Mouse (Mus musculus): Measurements from ENCODE around the gene Insig1. TPM values are rescaled to one million over a fixed set of nuclear protein-coding genes. Genes with fewer than 3 reads are reported as not detected.

The Insig1 gene
- polyA plus RNA-seq, 1 experiment from 2014 or later = 79.5 TPM

GRCm38 (mm10) chr5:28094846-28095245 is 23.7 kb downstream of the Insig1 start:
- Histone ChIP-seq H3K36me3 (ENCODE audit: control insufficient read depth, insufficient read depth, low read length) (no peaks in the 10 kb centered on the region), H3K4me1 (ENCODE audit: control insufficient read depth, insufficient read depth, low read depth, low read length) (no peaks in the 10 kb centered on the region), H3K4me3 (ENCODE audit: low read length) (no peak overlapping the region), H3K9me3 (ENCODE audit: control insufficient read depth, low read length) (no peaks in the 10 kb centered on the region), H3K27me3 (replicated peaks; ENCODE audit: control insufficient read depth, insufficient read depth, low read length) (no peaks in the 10 kb centered on the region), H3K27ac (ENCODE audit: low read depth, low read length) (no peak overlapping the region), H3K4me2 (ENCODE audit: low read length) (no peak overlapping the region), H3K9ac (ENCODE audit: low read depth, low read length) (no peak overlapping the region)
- 79% methylated on average over 6 of the region's 6 CpGs for WGBS
- ATAC-seq = no peak

- H3K4me2 ChIP-seq (ENCODE audit: low read length) = no peak overlapping the region
- H3K4me3 ChIP-seq (ENCODE audit: low read length) = no peak overlapping the region
- no peaks in the 10 kb centered on the region for H3K9me3 ChIP-seq (ENCODE audit: control insufficient read depth, low read length)
- no peak overlapping the region for H3K9ac ChIP-seq (ENCODE audit: low read depth, low read length)
- H3K27ac ChIP-seq (ENCODE audit: low read depth, low read length) = no peak overlapping the region
- no peak for ATAC-seq
- 90% methylated on average over 2 of the region's 2 CpGs for WGBS
- no peaks in the 10 kb centered on the region for H3K27me3 ChIP-seq (replicated peaks; ENCODE audit: control insufficient read depth, insufficient read depth, low read length)
- no peaks in the 10 kb centered on the region for H3K36me3 ChIP-seq (ENCODE audit: control insufficient read depth, insufficient read depth, low read length)
- no peaks in the 10 kb centered on the region for H3K4me1 ChIP-seq (ENCODE audit: control insufficient read depth, insufficient read depth, low read depth, low read length)
Measured at GRCm38 (mm10) chr5:28095671-28096070, 24.5 kb downstream of the Insig1 start.

- no peaks in the 10 kb centered on the region for H3K36me3 ChIP-seq (ENCODE audit: control insufficient read depth, insufficient read depth, low read length)
- no peak overlapping the region for H3K27ac ChIP-seq (ENCODE audit: low read depth, low read length)
- no peak overlapping the region for H3K4me2 ChIP-seq (ENCODE audit: low read length)
- H3K9me3 ChIP-seq (ENCODE audit: control insufficient read depth, low read length) = no peaks in the 10 kb centered on the region
- no peaks in the 10 kb centered on the region for H3K27me3 ChIP-seq (replicated peaks; ENCODE audit: control insufficient read depth, insufficient read depth, low read length)
- WGBS = 74% methylated on average over 4 of the region's 4 CpGs
- no peaks in the 10 kb centered on the region for H3K4me1 ChIP-seq (ENCODE audit: control insufficient read depth, insufficient read depth, low read depth, low read length)
- no peak overlapping the region for H3K4me3 ChIP-seq (ENCODE audit: low read length)
- no peak overlapping the region for H3K9ac ChIP-seq (ENCODE audit: low read depth, low read length)
- ATAC-seq = no peak
Measured at GRCm38 (mm10) chr5:28106966-28107365, 35.8 kb downstream of the Insig1 start.

- H3K4me1 ChIP-seq (ENCODE audit: control insufficient read depth, insufficient read depth, low read depth, low read length) = no peaks in the 10 kb centered on the region
- ATAC-seq = no peak
- H3K4me2 ChIP-seq (ENCODE audit: low read length) = no peak overlapping the region
- H3K9ac ChIP-seq (ENCODE audit: low read depth, low read length) = no peak overlapping the region
- H3K4me3 ChIP-seq (ENCODE audit: low read length) = no peak overlapping the region
- H3K27ac ChIP-seq (ENCODE audit: low read depth, low read length) = no peak overlapping the region
- H3K9me3 ChIP-seq (ENCODE audit: control insufficient read depth, low read length) = no peaks in the 10 kb centered on the region
- H3K36me3 ChIP-seq (ENCODE audit: control insufficient read depth, insufficient read depth, low read length) = no peaks in the 10 kb centered on the region
- WGBS = 83% methylated on average over 6 of the region's 6 CpGs
- H3K27me3 ChIP-seq (replicated peaks; ENCODE audit: control insufficient read depth, insufficient read depth, low read length) = no peaks in the 10 kb centered on the region
Measured at GRCm38 (mm10) chr5:28107974-28108373, 36.8 kb downstream of the Insig1 start.

GRCm38 (mm10) chr5:28110881-28111280 is 39.7 kb downstream of the Insig1 start:
- ATAC-seq = no peak
- Histone ChIP-seq H3K4me3 (ENCODE audit: low read length) (no peak overlapping the region), H3K36me3 (ENCODE audit: control insufficient read depth, insufficient read depth, low read length) (no peaks in the 10 kb centered on the region), H3K9me3 (ENCODE audit: control insufficient read depth, low read length) (no peaks in the 10 kb centered on the region), H3K9ac (ENCODE audit: low read depth, low read length) (no peak overlapping the region), H3K27me3 (replicated peaks; ENCODE audit: control insufficient read depth, insufficient read depth, low read length) (no peaks in the 10 kb centered on the region), H3K27ac (ENCODE audit: low read depth, low read length) (no peak overlapping the region), H3K4me2 (ENCODE audit: low read length) (no peak overlapping the region), H3K4me1 (ENCODE audit: control insufficient read depth, insufficient read depth, low read depth, low read length) (no peaks in the 10 kb centered on the region)
- 65% methylated on average over 2 of the region's 2 CpGs for WGBS

- Histone ChIP-seq H3K4me3 (ENCODE audit: low read length) (no peak overlapping the region; the same call in 1 of the 2 replicates), H3K27ac (ENCODE audit: low read depth, low read length) (no peak overlapping the region), H3K4me1 (ENCODE audit: control insufficient read depth, insufficient read depth, low read depth, low read length) (peaks cover 7% of the 10 kb centered on the region), H3K36me3 (ENCODE audit: control insufficient read depth, insufficient read depth, low read length) (no peaks in the 10 kb centered on the region), H3K27me3 (replicated peaks; ENCODE audit: control insufficient read depth, insufficient read depth, low read length) (peaks cover 35% of the 10 kb centered on the region), H3K9me3 (ENCODE audit: control insufficient read depth, low read length) (no peaks in the 10 kb centered on the region), H3K4me2 (ENCODE audit: low read length) (peak overlapping the region; percentile 52; the same call in 1 of the 2 replicates), H3K9ac (ENCODE audit: low read depth, low read length) (no peak overlapping the region)
- no peak for ATAC-seq
- 4% methylated on average over 13 of the region's 13 CpGs for WGBS
Measured at GRCm38 (mm10) chr5:28117251-28117880, 46.2 kb downstream of the Insig1 start.

GRCm38 (mm10) chr5:28117882-28118530 is 46.8 kb downstream of the Insig1 start:
- H3K4me3 ChIP-seq (ENCODE audit: low read length) = peak overlapping the region; percentile 28
- 0 out of 2 replicates have a peak overlapping the region, but pooled peaks have one; percentile 2 for H3K9ac ChIP-seq (ENCODE audit: low read depth, low read length)
- no peak for ATAC-seq
- WGBS = under 1% methylated on average over 30 of the region's 30 CpGs
- H3K27me3 ChIP-seq (replicated peaks; ENCODE audit: control insufficient read depth, insufficient read depth, low read length) = peaks cover 35% of the 10 kb centered on the region
- H3K36me3 ChIP-seq (ENCODE audit: control insufficient read depth, insufficient read depth, low read length) = no peaks in the 10 kb centered on the region
- H3K4me2 ChIP-seq (ENCODE audit: low read length) = peak overlapping the region; percentile 52
- H3K9me3 ChIP-seq (ENCODE audit: control insufficient read depth, low read length) = no peaks in the 10 kb centered on the region
- peaks cover 7% of the 10 kb centered on the region for H3K4me1 ChIP-seq (ENCODE audit: control insufficient read depth, insufficient read depth, low read depth, low read length)
- no peak overlapping the region for H3K27ac ChIP-seq (ENCODE audit: low read depth, low read length)

GRCm38 (mm10) chr5:28118531-28118925 is 47.4 kb downstream of the Insig1 start:
- Histone ChIP-seq H3K27me3 (replicated peaks; ENCODE audit: control insufficient read depth, insufficient read depth, low read length) (peaks cover 35% of the 10 kb centered on the region), H3K27ac (ENCODE audit: low read depth, low read length) (no peak overlapping the region), H3K4me1 (ENCODE audit: control insufficient read depth, insufficient read depth, low read depth, low read length) (peaks cover 7% of the 10 kb centered on the region), H3K36me3 (ENCODE audit: control insufficient read depth, insufficient read depth, low read length) (no peaks in the 10 kb centered on the region), H3K4me2 (ENCODE audit: low read length) (peak overlapping the region; percentile 52), H3K9ac (ENCODE audit: low read depth, low read length) (no peak overlapping the region), H3K9me3 (ENCODE audit: control insufficient read depth, low read length) (no peaks in the 10 kb centered on the region), H3K4me3 (ENCODE audit: low read length) (peak overlapping the region; percentile 28)
- ATAC-seq = no peak
- under 1% methylated on average over 19 of the region's 19 CpGs for WGBS

GRCm38 (mm10) chr5:28119576-28119975 is 48.4 kb downstream of the Insig1 start:
- WGBS = 20% methylated on average over 3 of the region's 3 CpGs
- Histone ChIP-seq H3K27ac (ENCODE audit: low read depth, low read length) (no peak overlapping the region), H3K36me3 (ENCODE audit: control insufficient read depth, insufficient read depth, low read length) (no peaks in the 10 kb centered on the region), H3K4me2 (ENCODE audit: low read length) (no peak overlapping the region), H3K9me3 (ENCODE audit: control insufficient read depth, low read length) (no peaks in the 10 kb centered on the region), H3K4me3 (ENCODE audit: low read length) (no peak overlapping the region), H3K27me3 (replicated peaks; ENCODE audit: control insufficient read depth, insufficient read depth, low read length) (peaks cover 37% of the 10 kb centered on the region), H3K4me1 (ENCODE audit: control insufficient read depth, insufficient read depth, low read depth, low read length) (peaks cover 13% of the 10 kb centered on the region), H3K9ac (ENCODE audit: low read depth, low read length) (no peak overlapping the region)
- no peak for ATAC-seq
